26 mouse cellular contexts compared by ENCODE assay signal in the genomic region with DNA sequence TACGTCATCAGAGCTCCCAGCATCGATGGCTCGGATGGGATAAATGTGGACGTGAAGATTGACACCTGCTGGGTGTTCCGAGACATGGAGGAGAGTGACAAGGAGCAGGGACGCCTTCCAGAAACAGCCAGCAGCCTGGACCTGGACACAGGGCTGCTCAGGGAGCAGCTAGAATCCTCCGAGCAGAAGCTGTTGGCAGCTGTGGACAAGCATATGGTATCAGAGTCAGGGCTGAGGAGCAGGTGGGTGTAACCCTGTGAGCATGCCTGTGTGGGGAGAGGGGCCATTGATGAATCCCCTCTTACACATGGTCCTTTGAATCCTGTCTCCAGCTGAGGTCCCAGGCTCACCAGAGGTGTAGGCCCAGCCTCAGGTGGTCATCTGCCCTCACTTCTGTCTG.
DNase-seq lines count a peak whose midpoint lies in the region; ATAC-seq and TF ChIP-seq lines count a peak whose summit lies in the region.
"Had no signal": no experiment of that assay in that cellular context is flagged by ENCODE, and none has a peak within 500 bp of the region (broad histone marks: within the 10 kb centered on the region; RNA-seq: fewer than 3 reads in every experiment).

No protein-coding gene starts in this region.

- H3K36me3 ChIP-seq in embryonic facial prominence, embryonic 13.5 days = no peaks in the 10 kb centered on the region
- no peaks in the 10 kb centered on the region for H3K36me3 ChIP-seq in embryonic facial prominence, embryonic 10.5 days (replicated peaks)
- H3K36me3 ChIP-seq in hindbrain, embryonic 13.5 days = no peaks in the 10 kb centered on the region
- no peaks in the 10 kb centered on the region for H3K36me3 ChIP-seq in hindbrain, embryonic 14.5 days (replicated peaks; ENCODE audit: control insufficient read depth, insufficient read depth)
- H3K36me3 ChIP-seq in midbrain, embryonic 13.5 days = no peaks in the 10 kb centered on the region
- no peaks in the 10 kb centered on the region for H3K36me3 ChIP-seq in midbrain, embryonic 10.5 days
- no peaks in the 10 kb centered on the region for H3K36me3 ChIP-seq in hindbrain, postnatal 0 days (ENCODE audit: insufficient read depth, low read length)
- H3K36me3 ChIP-seq: embryonic facial prominence, embryonic 15.5 days; heart, embryonic 10.5 days; heart, embryonic 13.5 days had no signal

- peaks cover 10% of the 10 kb centered on the region for H3K27me3 ChIP-seq in embryonic facial prominence, embryonic 13.5 days
- H3K27me3 ChIP-seq in embryonic facial prominence, embryonic 10.5 days (replicated peaks; ENCODE audit: low read depth, poor library complexity, severe bottlenecking) = peaks cover 5% of the 10 kb centered on the region; the same call in 1 of the 2 replicates
- peaks cover 11% of the 10 kb centered on the region for H3K27me3 ChIP-seq in hindbrain, embryonic 13.5 days
- H3K27me3 ChIP-seq in hindbrain, embryonic 14.5 days (ENCODE audit: control insufficient read depth, insufficient read depth, low read length) = no peaks in the 10 kb centered on the region
- 0 out of 2 replicates have a peak, but pooled peaks cover 3% of the 10 kb centered on the region for H3K27me3 ChIP-seq in midbrain, embryonic 13.5 days
- H3K27me3 ChIP-seq in midbrain, embryonic 10.5 days (ENCODE audit: low read depth, poor library complexity, severe bottlenecking) = peaks cover under 1% of the 10 kb centered on the region; the same call in 1 of the 2 replicates
- no peaks in the 10 kb centered on the region for H3K27me3 ChIP-seq in hindbrain, postnatal 0 days (ENCODE audit: insufficient read depth, low read length)

- no peaks in the 10 kb centered on the region for H3K4me1 ChIP-seq in embryonic facial prominence, embryonic 13.5 days
- H3K4me1 ChIP-seq in embryonic facial prominence, embryonic 10.5 days = no peaks in the 10 kb centered on the region
- H3K4me1 ChIP-seq in hindbrain, embryonic 13.5 days (replicated peaks) = 0 out of 2 replicates have a peak, but pooled peaks cover 3% of the 10 kb centered on the region
- H3K4me1 ChIP-seq in hindbrain, embryonic 14.5 days (replicated peaks; ENCODE audit: control insufficient read depth, insufficient read depth, low read length) = no peaks in the 10 kb centered on the region
- H3K4me1 ChIP-seq in midbrain, embryonic 13.5 days (replicated peaks) = no peaks in the 10 kb centered on the region
- H3K4me1 ChIP-seq in midbrain, embryonic 10.5 days = no peaks in the 10 kb centered on the region
- no peaks in the 10 kb centered on the region for H3K4me1 ChIP-seq in hindbrain, postnatal 0 days (ENCODE audit: insufficient read depth, low read length)
- H3K4me1 ChIP-seq: embryonic facial prominence, embryonic 15.5 days; heart, embryonic 10.5 days; heart, embryonic 13.5 days had no signal

- TF ChIP-seq CTCF in hindbrain, postnatal 0 days (IDR thresholded peaks at IDR 0.05; ENCODE audit: low read depth) = no peak
- no peak for TF ChIP-seq CTCF in layer of hippocampus, adult 2 months (conservative IDR thresholded peaks at IDR 0.05)

- H3K4me3 ChIP-seq in embryonic facial prominence, embryonic 13.5 days = no peak overlapping the region
- no peak overlapping the region for H3K4me3 ChIP-seq in embryonic facial prominence, embryonic 10.5 days
- no peak overlapping the region for H3K4me3 ChIP-seq in hindbrain, embryonic 13.5 days
- no peak overlapping the region for H3K4me3 ChIP-seq in hindbrain, embryonic 14.5 days (replicated peaks; ENCODE audit: low read length)
- no peak overlapping the region for H3K4me3 ChIP-seq in midbrain, embryonic 13.5 days (replicated peaks)
- H3K4me3 ChIP-seq in midbrain, embryonic 10.5 days = no peak overlapping the region
- H3K4me3 ChIP-seq in hindbrain, postnatal 0 days (ENCODE audit: low read length) = no peak overlapping the region
- no peak overlapping the region for H3K4me3 ChIP-seq in layer of hippocampus, adult 2 months
- H3K4me3 ChIP-seq: embryonic facial prominence, embryonic 15.5 days; heart, adult 2 months; heart, embryonic 10.5 days; heart, embryonic 13.5 days had no signal

- no peak for DNase-seq in embryonic facial prominence, embryonic 10.5 days (ENCODE audit: low spot score)
- no peak for DNase-seq in hindbrain, embryonic 14.5 days (ENCODE audit: low spot score)
- DNase-seq in midbrain, embryonic 10.5 days (ENCODE audit: low spot score) = no peak
- DNase-seq in hindbrain, postnatal 0 days (ENCODE audit: low spot score) = peak; percentile 50
- no peak for DNase-seq in layer of hippocampus, adult 2 months (ENCODE audit: low spot score in 2 of 2)
- DNase-seq: adrenal gland, adult 2 months; adrenal gland, postnatal 14 days; cerebellum, adult 11-12 months; cerebellum, adult 9-10 months; cerebellum, postnatal 36 days; embryo, embryonic 11 days; forebrain, postnatal 0 days; gastrocnemius, postnatal 10 days; gastrocnemius, postnatal 36 days; heart, adult 2 months; heart, postnatal 14 days; heart, postnatal 4 days had no signal

- no peaks in the 10 kb centered on the region for H3K9me3 ChIP-seq in embryonic facial prominence, embryonic 13.5 days
- H3K9me3 ChIP-seq in embryonic facial prominence, embryonic 10.5 days = no peaks in the 10 kb centered on the region
- H3K9me3 ChIP-seq in hindbrain, embryonic 13.5 days = no peaks in the 10 kb centered on the region
- H3K9me3 ChIP-seq in hindbrain, embryonic 14.5 days (ENCODE audit: control insufficient read depth, low read length) = no peaks in the 10 kb centered on the region
- no peaks in the 10 kb centered on the region for H3K9me3 ChIP-seq in midbrain, embryonic 13.5 days
- H3K9me3 ChIP-seq in midbrain, embryonic 10.5 days (replicated peaks) = no peaks in the 10 kb centered on the region
- H3K9me3 ChIP-seq in hindbrain, postnatal 0 days (ENCODE audit: low read length) = no peaks in the 10 kb centered on the region
- H3K9me3 ChIP-seq: embryonic facial prominence, embryonic 15.5 days; heart, embryonic 10.5 days; heart, embryonic 13.5 days had no signal

- 0 out of 2 replicates have a peak, but pooled peaks have one; percentile 7 for ATAC-seq in embryonic facial prominence, embryonic 13.5 days (ENCODE audit: insufficient number of reproducible peaks, insufficient read depth, low FRiP score, low TSS enrichment, low read depth)
- 0 out of 2 replicates have a peak, but pooled peaks have one; percentile 37 for ATAC-seq in hindbrain, embryonic 13.5 days (ENCODE audit: low FRiP score)
- ATAC-seq in hindbrain, embryonic 14.5 days (ENCODE audit: low FRiP score) = no peak
- peak; percentile 53; the same call in 1 of the 2 replicates for ATAC-seq in midbrain, embryonic 13.5 days
- ATAC-seq in hindbrain, postnatal 0 days = peak; percentile 61
- ATAC-seq: CD4-positive, CD25-positive, alpha-beta regulatory T cell, adult 4 months; forebrain, embryonic 14.5 days; forebrain, postnatal 0 days; intestine, postnatal 0 days had no signal

- H3K27ac ChIP-seq in embryonic facial prominence, embryonic 13.5 days = no peak overlapping the region
- H3K27ac ChIP-seq in embryonic facial prominence, embryonic 10.5 days (replicated peaks) = no peak overlapping the region
- H3K27ac ChIP-seq in hindbrain, embryonic 13.5 days = no peak overlapping the region
- no peak overlapping the region for H3K27ac ChIP-seq in hindbrain, embryonic 14.5 days
- no peak overlapping the region for H3K27ac ChIP-seq in midbrain, embryonic 13.5 days
- no peak overlapping the region for H3K27ac ChIP-seq in midbrain, embryonic 10.5 days (replicated peaks)
- no peak overlapping the region for H3K27ac ChIP-seq in hindbrain, postnatal 0 days
- no peak overlapping the region for H3K27ac ChIP-seq in layer of hippocampus, adult 2 months
- H3K27ac ChIP-seq: embryonic facial prominence, embryonic 15.5 days; heart, adult 2 months; heart, embryonic 10.5 days; heart, embryonic 13.5 days had no signal

- WGBS in embryonic facial prominence, embryonic 13.5 days = 85% methylated on average over 7 of the region's 7 CpGs
- 87% methylated on average over 7 of the region's 7 CpGs for WGBS in embryonic facial prominence, embryonic 10.5 days
- 80% methylated on average over 7 of the region's 7 CpGs for WGBS in hindbrain, embryonic 13.5 days
- 77% methylated on average over 7 of the region's 7 CpGs for WGBS in hindbrain, embryonic 14.5 days
- WGBS in midbrain, embryonic 13.5 days = 88% methylated on average over 7 of the region's 7 CpGs
- 87% methylated on average over 7 of the region's 7 CpGs for WGBS in midbrain, embryonic 10.5 days
- 67% methylated on average over 7 of the region's 7 CpGs for WGBS in hindbrain, postnatal 0 days

- H3K4me2 ChIP-seq in embryonic facial prominence, embryonic 13.5 days = no peak overlapping the region
- H3K4me2 ChIP-seq in hindbrain, embryonic 13.5 days = no peak overlapping the region
- H3K4me2 ChIP-seq in hindbrain, embryonic 14.5 days (replicated peaks) = no peak overlapping the region
- no peak overlapping the region for H3K4me2 ChIP-seq in midbrain, embryonic 13.5 days (replicated peaks)
- no peak overlapping the region for H3K4me2 ChIP-seq in hindbrain, postnatal 0 days (ENCODE audit: low read depth, low read length)
- H3K4me2 ChIP-seq: embryonic facial prominence, embryonic 15.5 days; heart, embryonic 13.5 days had no signal

- H3K9ac ChIP-seq in embryonic facial prominence, embryonic 13.5 days = no peak overlapping the region
- no peak overlapping the region for H3K9ac ChIP-seq in hindbrain, embryonic 13.5 days
- H3K9ac ChIP-seq in hindbrain, embryonic 14.5 days = no peak overlapping the region
- H3K9ac ChIP-seq in midbrain, embryonic 13.5 days (replicated peaks) = no peak overlapping the region
- H3K9ac ChIP-seq in hindbrain, postnatal 0 days (replicated peaks; ENCODE audit: low read length) = no peak overlapping the region
- H3K9ac ChIP-seq: embryonic facial prominence, embryonic 15.5 days; forebrain, postnatal 0 days; heart, embryonic 13.5 days had no signal
